Mouse (Mus musculus): ENCODE results near the gene Ramac. TPM values are rescaled to one million over a fixed set of nuclear protein-coding genes. Genes with fewer than 3 reads are reported as not detected.
A peak's percentile ranks its signal among the peaks of the same experiment; 100 is the strongest.

The Ramac gene
- polyA plus RNA-seq (2016; fragmentation: Nextera tagmentation; extraction: Ambion mirVana) = 134 and 138 TPM in 2 replicates

DNA sequence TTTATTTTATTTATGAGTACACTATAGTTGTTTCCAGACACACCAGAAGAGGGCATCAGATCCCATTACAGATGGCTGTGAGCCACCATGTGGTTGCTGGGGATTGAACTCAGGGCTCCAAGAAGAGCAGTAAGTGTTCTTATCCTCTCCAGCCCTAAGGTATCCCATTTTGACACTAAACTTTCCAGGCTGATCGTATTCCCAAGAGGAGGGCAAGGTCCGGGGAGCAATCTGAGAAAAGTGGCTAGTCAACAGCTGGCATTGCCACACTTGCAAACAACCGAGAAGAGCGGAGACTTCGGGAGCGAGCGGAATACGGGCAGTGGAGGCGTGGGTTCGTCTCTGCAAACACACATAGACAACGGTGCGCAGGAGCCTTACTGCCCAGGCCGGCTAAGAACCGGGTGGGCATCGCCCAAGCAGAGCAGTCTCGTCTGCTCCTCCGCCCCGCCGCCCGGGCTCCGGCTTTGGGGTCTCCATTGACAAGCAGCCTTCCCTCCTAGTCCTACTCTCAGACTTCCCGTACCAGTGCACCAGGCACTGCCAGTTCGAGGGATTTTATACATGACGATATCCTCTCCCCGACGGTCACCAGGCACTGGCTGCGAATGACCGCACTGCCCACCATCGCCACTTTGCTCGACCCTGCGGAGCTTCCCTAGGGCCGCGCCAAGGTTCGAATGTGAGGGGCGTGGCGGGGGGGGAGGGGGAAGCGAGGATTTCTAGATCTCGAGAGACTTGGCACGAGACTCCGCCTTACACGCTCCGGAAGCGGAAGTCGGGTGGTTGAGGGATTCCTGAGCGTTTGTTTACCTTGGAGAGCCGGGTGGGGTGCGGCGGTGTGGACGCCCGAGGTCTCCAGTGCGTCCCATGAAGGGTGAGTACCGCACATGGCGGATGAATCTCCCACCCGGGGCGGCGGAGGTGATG is at the start of gene Ramac:
Gene Ramac, plus strand, starts transcription at position 746 of the 930 bp plus-strand sequence.
- Histone ChIP-seq H3K36me3 (replicated peaks) (no peaks in the 10 kb centered on the region), H3K27ac (peak within 1 kb of the TSS; percentile 87), H3K4me3 (replicated peaks) (peak within 1 kb of the TSS; percentile 86), H3K9me3 (no peaks in the 10 kb centered on the region), H3K4me1 (peaks cover 14% of the 10 kb centered on the region; the same call in 1 of the 2 replicates), H3K4me2 (peak within 1 kb of the TSS; percentile 93), H3K27me3 (no peaks in the 10 kb centered on the region), H3K9ac (peak within 1 kb of the TSS; percentile 79)
- under 1% methylated on average over 56 of the region's 56 CpGs for WGBS
- ATAC-seq (ENCODE audit: low FRiP score) = peak; percentile 96

DNA sequence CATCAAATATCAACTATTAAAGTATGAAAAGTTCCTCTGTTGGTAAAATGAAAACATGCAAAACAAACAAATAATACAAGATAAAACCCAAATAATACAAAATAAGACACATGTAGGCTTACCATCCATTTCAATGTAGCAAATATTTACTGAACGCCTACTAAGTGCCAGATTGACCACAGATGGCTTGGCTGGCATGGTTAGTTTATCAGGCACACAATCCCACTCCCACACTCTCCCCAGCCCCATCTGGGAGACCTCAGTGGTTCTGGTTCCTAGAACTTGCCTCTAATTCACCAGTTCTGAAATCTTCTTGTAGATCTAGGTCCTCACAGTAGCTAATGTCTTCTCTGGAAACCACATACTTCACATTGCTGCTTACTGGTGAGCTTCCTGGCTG is 44.1 kb upstream of the Ramac start:
- Histone ChIP-seq H3K9ac (no peak overlapping the region), H3K36me3 (replicated peaks) (no peaks in the 10 kb centered on the region), H3K4me3 (replicated peaks) (no peak overlapping the region), H3K4me2 (no peak overlapping the region), H3K9me3 (no peaks in the 10 kb centered on the region), H3K27ac (no peak overlapping the region), H3K4me1 (0 out of 2 replicates have a peak, but pooled peaks cover 3% of the 10 kb centered on the region), H3K27me3 (no peaks in the 10 kb centered on the region)
- no peak for ATAC-seq (ENCODE audit: low FRiP score)
- 85% methylated on average over 1 of the region's 1 CpGs for WGBS

DNA sequence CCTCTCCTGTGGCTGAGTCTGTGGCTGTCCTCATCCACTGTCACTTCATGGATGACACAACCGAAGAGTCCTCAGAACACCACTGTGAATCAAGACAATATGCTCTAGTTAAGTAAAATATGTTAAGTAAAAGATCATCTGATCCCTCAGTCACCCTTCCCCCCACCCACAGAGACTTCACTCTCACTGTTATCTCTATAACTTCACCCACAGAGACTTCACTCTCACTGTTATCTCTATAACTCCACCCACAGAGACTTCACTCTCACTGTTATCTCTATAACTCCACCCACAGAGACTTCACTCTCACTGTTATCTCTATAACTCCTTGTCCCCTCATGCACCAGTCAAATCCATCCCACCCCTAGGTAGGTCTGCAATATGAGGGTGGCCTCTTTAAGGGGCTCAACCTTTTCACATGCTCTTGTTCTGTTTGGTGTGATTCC is 43.5 kb upstream of the Ramac start:
- H3K27me3 ChIP-seq = no peaks in the 10 kb centered on the region
- H3K9ac ChIP-seq = no peak overlapping the region
- H3K4me3 ChIP-seq (replicated peaks) = no peak overlapping the region
- no peak for ATAC-seq (ENCODE audit: low FRiP score)
- H3K27ac ChIP-seq = no peak overlapping the region
- H3K4me1 ChIP-seq = 0 out of 2 replicates have a peak, but pooled peaks cover 3% of the 10 kb centered on the region
- H3K9me3 ChIP-seq = no peaks in the 10 kb centered on the region
- 85% methylated on average over 1 of the region's 1 CpGs for WGBS
- no peaks in the 10 kb centered on the region for H3K36me3 ChIP-seq (replicated peaks)
- no peak overlapping the region for H3K4me2 ChIP-seq

GRCm38 (mm10) chr7:81721271-81721670 is 41.5 kb upstream of the Ramac start:
- WGBS = 64% methylated on average over 5 of the region's 5 CpGs
- Histone ChIP-seq H3K4me2 (no peak overlapping the region), H3K4me3 (replicated peaks) (no peak overlapping the region), H3K9me3 (no peaks in the 10 kb centered on the region), H3K36me3 (replicated peaks) (no peaks in the 10 kb centered on the region), H3K27ac (no peak overlapping the region), H3K4me1 (0 out of 2 replicates have a peak, but pooled peaks cover 3% of the 10 kb centered on the region), H3K9ac (no peak overlapping the region), H3K27me3 (no peaks in the 10 kb centered on the region)
- ATAC-seq (ENCODE audit: low FRiP score) = no peak

- Histone ChIP-seq H3K9me3 (no peaks in the 10 kb centered on the region), H3K4me1 (0 out of 2 replicates have a peak, but pooled peaks cover 3% of the 10 kb centered on the region), H3K27ac (no peak overlapping the region), H3K4me3 (replicated peaks) (no peak overlapping the region), H3K36me3 (replicated peaks) (no peaks in the 10 kb centered on the region), H3K27me3 (no peaks in the 10 kb centered on the region), H3K9ac (no peak overlapping the region), H3K4me2 (no peak overlapping the region)
- no peak for ATAC-seq (ENCODE audit: low FRiP score)
- 92% methylated on average over 10 of the region's 10 CpGs for WGBS
Measured at GRCm38 (mm10) chr7:81723851-81724250, 38.9 kb upstream of the Ramac start.

DNA sequence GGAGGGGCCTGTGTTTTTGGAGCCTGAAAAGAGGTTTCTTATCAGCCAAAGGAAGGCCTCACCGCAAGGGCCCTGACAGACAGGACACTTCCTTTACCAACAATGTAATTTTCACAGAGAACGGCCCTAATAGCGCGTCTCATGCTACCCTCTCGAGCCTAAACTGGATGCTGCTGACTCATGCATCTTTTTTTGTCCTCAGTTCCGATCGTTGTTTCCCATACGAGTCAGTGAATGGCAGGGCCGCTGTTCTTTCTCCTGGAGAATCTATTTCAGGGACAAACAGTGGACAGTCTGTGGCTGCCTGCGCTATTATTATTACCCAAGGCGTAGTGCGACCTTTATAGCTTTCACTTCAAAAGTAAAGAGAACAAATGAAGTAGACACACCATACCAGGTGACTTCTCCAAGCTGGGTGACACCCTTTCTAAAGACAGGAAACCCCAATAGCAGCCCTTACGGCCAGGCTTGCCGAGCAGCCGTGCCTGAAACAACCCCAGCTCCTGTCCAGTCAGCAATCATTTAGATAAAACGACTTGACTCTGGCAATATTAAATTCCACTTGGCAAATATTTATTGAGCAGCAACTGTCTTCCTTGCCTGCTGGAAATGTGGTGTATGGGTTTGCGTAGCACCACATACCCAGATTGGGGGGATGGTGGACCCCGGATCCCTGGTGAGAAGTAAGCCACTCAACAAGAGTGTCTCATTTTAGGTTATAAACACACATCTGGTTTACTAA is 36.6 kb upstream of the Ramac start:
- no peak overlapping the region for H3K9ac ChIP-seq
- 0 out of 2 replicates have a peak, but pooled peaks cover under 1% of the 10 kb centered on the region for H3K4me1 ChIP-seq
- H3K36me3 ChIP-seq (replicated peaks) = no peaks in the 10 kb centered on the region
- WGBS = 79% methylated on average over 18 of the region's 18 CpGs
- ATAC-seq (ENCODE audit: low FRiP score) = no peak
- H3K4me2 ChIP-seq = no peak overlapping the region
- no peaks in the 10 kb centered on the region for H3K27me3 ChIP-seq
- H3K4me3 ChIP-seq (replicated peaks) = no peak overlapping the region
- H3K9me3 ChIP-seq = no peaks in the 10 kb centered on the region
- H3K27ac ChIP-seq = no peak overlapping the region

- Histone ChIP-seq H3K36me3 (replicated peaks) (no peaks in the 10 kb centered on the region), H3K4me1 (no peaks in the 10 kb centered on the region), H3K9me3 (no peaks in the 10 kb centered on the region), H3K27me3 (no peaks in the 10 kb centered on the region), H3K4me2 (no peak overlapping the region), H3K27ac (no peak overlapping the region), H3K4me3 (replicated peaks) (no peak overlapping the region), H3K9ac (no peak overlapping the region)
- WGBS = 56% methylated on average over 2 of the region's 2 CpGs
- ATAC-seq (ENCODE audit: low FRiP score) = no peak
Measured at GRCm38 (mm10) chr7:81726728-81727005, 36.1 kb upstream of the Ramac start.

DNA sequence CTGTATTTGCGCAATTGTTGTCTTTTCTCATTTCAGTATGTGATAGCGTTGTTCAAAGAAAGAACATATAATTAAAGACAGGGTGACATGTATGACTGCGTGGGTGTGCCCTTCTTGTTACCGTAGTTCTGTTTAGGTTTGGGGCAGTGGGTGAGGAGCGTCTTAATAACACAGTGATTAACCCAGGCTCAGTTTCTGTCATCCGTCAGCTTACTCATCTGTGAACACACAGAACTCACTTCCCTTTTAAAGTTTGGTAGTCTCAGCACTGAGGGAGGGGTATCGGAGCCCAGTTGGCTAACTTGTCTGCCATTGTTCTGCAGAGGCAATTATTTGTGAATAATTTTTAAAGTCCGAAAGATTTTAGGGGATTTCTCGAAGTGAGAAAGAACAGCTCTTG is 35.0 kb upstream of the Ramac start:
- H3K36me3 ChIP-seq (replicated peaks) = no peaks in the 10 kb centered on the region
- no peak overlapping the region for H3K4me2 ChIP-seq
- no peak overlapping the region for H3K9ac ChIP-seq
- no peaks in the 10 kb centered on the region for H3K27me3 ChIP-seq
- no peaks in the 10 kb centered on the region for H3K9me3 ChIP-seq
- H3K4me1 ChIP-seq = no peaks in the 10 kb centered on the region
- H3K4me3 ChIP-seq (replicated peaks) = no peak overlapping the region
- H3K27ac ChIP-seq = no peak overlapping the region
- 87% methylated on average over 9 of the region's 9 CpGs for WGBS
- ATAC-seq (ENCODE audit: low FRiP score) = no peak

- Histone ChIP-seq H3K4me2 (no peak overlapping the region), H3K27ac (no peak overlapping the region), H3K4me1 (no peaks in the 10 kb centered on the region), H3K9me3 (no peaks in the 10 kb centered on the region), H3K27me3 (no peaks in the 10 kb centered on the region), H3K36me3 (replicated peaks) (no peaks in the 10 kb centered on the region), H3K9ac (no peak overlapping the region), H3K4me3 (replicated peaks) (no peak overlapping the region)
- no peak for ATAC-seq (ENCODE audit: low FRiP score)
- 88% methylated on average over 9 of the region's 9 CpGs for WGBS
Measured at GRCm38 (mm10) chr7:81729787-81730186, 32.9 kb upstream of the Ramac start.

DNA sequence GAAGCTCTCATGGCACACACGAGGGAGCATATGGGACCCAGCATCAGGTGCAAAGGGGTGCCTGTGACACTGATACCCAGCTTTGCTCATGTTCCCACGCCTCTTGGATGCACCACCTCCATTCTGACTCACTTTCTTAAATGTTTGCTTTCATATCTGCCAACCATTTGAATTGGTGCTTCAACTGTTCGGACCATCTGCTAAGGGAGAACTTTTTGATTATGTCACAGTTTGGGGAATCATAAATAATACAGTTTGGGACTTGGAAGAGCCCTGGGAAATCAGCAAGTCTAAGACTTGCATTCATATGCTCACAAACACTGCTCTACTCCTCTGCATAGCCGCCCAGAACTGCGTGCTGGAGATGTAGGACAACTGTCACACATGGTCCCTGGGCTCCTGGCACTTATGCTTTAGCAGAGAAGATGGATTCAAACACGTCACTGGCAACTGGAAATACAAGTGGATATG is 31.5 kb upstream of the Ramac start:
- Histone ChIP-seq H3K27me3 (no peaks in the 10 kb centered on the region), H3K27ac (no peak overlapping the region), H3K36me3 (replicated peaks) (no peaks in the 10 kb centered on the region), H3K4me2 (no peak overlapping the region), H3K4me3 (replicated peaks) (no peak overlapping the region), H3K9ac (no peak overlapping the region), H3K9me3 (no peaks in the 10 kb centered on the region), H3K4me1 (no peaks in the 10 kb centered on the region)
- 85% methylated on average over 6 of the region's 6 CpGs for WGBS
- no peak for ATAC-seq (ENCODE audit: low FRiP score)

GRCm38 (mm10) chr7:81732183-81733089 is 30.3 kb upstream of the Ramac start:
- Histone ChIP-seq H3K36me3 (replicated peaks) (no peaks in the 10 kb centered on the region), H3K9ac (no peak overlapping the region), H3K4me2 (no peak overlapping the region), H3K9me3 (no peaks in the 10 kb centered on the region), H3K4me3 (replicated peaks) (no peak overlapping the region), H3K27me3 (no peaks in the 10 kb centered on the region), H3K27ac (no peak overlapping the region), H3K4me1 (no peaks in the 10 kb centered on the region)
- 88% methylated on average over 12 of the region's 12 CpGs for WGBS
- ATAC-seq (ENCODE audit: low FRiP score) = no peak
